Mouse (Mus musculus) layer of hippocampus, postnatal 10 days (tissue): ENCODE measurements at regions not wholly inside any gene's neighbourhood (a gene's known extent, or its start where the extent isn't known, plus 50 kb on each side); places are given as distances from the start of the nearest gene placed in this dataset.

Experiments used
- DNase-seq, 2 experiments: peaks; one replicate each; pipeline ENCODE4 v3.0.0; 2021; ENCODE audit warnings: low spot score in 2 of 2

DNA sequence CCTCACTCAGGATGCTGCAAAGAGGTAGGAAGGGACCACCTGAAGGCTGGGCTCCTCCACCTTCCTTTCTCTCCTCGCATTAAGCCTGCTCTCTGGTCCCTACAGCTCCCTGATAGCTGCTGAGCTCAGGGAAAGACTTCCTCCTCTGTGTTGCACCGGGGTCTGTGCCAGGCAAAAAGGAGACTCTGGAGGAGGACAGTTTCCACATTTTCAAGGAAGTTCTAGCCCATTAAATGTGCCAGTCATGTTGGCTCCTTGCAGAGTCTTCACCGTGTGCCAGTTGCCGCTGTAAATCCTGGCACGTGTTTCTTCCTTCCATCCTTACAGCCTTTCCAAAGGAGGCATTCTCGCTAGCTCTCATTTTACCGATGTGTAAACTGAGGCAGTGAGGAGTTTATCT lies 160.6 kb upstream of the Vstm2b start:
- no peak for DNase-seq

DNA sequence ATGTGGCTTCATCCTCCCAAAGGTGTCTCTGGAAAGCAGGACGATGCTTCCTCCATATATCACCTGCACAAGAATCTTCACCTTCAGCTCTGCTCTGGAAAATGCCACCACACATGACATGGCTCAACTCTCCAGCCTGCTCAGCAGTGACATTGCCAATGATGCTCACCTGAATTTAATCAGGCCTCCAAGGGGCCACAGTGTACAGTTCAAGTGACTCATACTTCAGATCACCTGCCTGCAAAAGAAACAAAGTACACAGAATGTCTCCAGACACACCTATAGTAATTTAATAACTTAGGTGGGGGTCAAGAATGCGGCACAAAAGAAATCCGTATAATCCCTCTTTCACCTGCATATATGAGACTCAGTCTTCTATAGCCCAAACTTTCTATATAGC lies 160.0 kb upstream of the Vstm2b start:
- no peak for DNase-seq

DNA sequence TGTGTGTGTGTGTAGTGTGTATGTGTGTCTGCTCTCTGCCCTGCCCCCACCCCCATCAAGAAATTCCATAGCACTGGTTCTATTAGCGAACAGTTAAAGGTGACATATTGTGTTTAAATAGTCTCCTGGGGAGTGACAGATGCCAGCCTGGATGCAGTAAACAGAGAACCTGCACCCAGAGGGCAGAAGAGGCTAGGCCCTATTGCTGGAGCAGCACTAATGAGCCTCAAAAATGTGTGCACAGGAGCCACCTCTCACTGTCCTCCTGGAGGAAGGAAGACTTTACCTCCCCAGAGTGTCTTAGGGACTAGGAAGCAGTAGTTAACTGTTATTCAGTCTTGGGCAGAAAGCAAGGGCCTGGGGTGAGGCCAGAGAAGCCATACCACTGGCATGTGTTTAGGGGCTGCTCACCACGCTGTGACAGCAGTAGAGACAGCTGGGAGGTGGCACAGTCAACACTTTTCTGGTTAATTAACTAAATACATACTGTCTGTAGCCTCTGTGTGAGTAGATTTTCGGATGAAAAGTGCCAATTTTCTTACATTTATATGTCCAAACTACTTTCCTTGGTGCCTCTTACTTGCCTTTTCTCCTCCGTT lies 155.5 kb upstream of the Vstm2b start:
- peak; percentile 33 to 34 for DNase-seq

DNA sequence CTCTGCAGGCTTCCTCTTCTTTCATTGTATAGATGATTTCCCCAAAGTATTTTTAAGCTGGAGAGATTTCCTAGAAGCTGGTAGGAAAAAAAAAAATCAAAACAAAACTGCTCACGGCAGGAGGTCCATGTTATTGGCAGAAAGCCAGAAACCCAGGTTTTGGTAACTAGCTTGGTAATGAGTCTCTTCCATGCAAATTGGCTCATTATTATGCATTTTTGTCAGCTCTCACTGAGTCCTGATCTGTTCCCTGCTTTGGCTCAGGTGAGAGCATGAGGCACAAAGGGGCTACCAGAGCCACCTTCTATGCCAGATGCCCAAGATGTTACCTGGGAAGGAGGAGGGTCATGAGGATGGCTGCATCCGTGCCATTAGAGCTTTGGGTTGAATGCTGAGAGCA lies 146.3 kb upstream of the Vstm2b start:
- peak; percentile 25 to 36 for DNase-seq

DNA sequence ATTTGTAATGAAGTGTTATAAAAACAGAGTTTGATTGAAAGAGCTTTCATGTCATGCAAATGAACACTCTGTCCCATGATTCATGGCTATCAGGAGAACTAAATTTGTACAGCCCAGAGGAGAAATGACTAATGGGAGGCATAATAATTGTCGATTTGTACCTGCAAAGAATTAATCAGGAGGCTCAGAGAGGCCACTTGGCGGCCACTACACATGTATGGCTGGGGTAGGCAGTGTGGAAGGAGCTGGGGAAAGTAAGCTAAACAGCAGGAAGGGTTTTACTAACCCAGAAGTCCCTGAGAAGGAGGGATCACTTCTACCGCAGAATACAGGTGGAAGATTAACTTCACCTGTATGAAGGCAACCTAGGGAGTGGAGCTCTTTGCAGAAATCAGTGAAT lies 145.9 kb upstream of the Vstm2b start:
- DNase-seq: no peak

DNA sequence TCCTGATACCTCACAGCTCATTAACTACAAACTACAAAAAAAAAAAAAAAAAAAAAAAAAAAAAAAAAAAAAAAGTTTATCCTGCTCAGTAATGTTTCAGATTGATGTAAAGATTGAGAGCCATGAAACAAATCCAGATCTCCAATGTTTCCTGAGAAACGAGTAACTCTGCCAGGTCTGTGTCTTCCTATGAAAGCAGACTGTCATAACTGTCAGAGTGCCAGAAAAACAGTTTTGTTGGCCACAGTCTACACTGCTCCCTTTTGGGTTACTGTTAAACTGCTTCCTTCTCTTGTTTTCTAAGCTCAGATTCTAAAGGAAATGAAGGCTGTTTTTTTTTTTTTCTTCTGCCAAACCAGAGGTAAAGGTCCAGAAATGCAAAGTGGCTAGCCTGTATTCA lies 144.6 kb upstream of the Vstm2b start:
- no peak for DNase-seq

DNA sequence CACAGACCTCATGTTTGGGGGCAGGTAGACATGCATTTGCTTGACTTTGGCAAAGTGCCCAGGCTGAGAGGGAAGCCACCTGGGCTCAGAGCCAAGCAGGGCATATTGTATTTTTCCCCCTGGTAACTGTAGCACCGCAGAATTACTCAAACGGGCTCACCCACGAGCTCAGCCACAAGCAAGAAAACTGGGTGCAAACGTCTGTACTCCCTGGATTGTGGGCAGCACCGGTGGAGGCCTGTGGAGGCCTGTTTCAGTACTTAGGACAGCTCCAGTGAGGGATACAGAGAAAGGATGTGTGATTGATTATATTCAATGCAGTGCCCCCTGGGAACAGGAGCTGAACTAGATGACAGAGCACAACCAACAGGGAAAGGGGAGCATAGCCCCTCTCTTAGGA lies 135.6 kb upstream of the Vstm2b start:
- DNase-seq: peak; percentile 27 to 47

DNA sequence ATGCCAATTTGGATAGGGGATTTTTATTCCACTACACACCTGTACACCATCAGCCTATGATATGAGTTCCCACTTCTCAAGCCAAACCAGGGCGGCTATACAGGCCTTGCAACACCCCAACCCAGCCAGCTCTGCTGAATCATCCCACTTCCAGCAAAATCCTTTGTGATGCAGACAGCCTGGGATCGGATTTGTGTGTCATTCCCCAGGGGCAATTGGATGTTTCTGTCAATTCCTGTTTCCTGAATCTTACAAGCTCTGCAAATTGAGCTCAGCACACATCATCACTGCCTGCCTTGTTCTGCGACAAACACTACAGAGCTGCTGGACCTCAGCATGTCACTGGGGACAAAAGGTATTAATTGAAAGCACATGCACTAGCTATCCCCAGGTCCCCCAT lies 132.0 kb upstream of the Vstm2b start:
- DNase-seq: no peak

DNA sequence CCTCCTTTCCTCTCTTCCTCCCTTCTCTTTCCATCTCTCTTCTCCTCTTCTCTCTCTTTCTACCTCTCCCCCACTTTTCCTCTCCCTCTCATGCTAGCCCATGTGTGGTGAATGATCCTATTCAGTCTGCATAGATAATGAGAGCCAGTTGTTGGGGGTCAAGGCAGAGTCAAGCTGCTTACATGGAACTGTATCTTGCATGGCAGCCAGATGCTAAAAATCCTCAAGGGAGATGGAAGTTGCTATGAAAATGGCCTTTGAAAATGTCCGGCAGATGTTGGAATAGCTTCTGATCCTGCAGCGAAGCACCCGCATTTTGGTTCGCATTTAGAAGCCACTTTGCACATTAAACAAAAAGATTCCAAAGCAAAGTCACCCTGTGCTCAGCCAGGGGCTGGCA lies 121.9 kb upstream of the Vstm2b start:
- no peak for DNase-seq

DNA sequence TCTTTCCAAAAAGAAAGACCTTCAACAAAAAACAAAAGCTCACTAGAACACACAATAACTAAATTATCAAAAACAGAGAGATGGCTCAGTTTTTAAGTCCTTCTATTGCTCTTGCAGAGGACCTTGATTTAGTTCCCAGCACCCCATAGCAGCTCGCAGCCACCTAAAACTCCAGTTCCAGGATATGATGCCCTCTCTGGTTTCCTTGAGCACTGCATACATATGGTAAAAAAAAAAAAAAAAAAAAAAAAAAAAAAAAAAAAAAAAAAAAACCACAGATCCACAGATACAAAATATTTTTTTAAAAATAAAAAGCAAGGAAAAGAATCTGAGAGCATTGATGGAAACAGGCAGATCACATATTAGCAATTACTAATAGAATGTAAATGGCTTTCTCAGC lies 113.2 kb upstream of the Vstm2b start:
- DNase-seq: no peak

DNA sequence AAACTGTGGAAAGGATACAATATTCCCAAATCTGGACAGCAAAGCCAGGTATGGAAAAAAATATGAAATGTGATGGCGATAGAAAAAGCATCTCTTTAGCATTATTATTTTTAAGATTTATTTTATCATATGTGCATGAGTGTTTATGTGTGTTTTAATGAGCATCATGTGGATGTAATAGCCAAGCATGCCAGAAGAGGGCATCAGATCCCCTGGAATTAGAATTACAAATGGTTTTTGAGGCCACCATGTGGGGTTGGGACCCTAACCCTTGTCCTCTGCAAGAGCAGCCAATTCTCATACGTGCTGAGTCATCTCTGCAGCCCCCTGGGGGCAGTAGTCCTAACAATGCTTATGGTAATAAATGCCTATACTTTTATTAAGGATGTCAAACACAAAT lies 111.4 kb upstream of the Vstm2b start:
- DNase-seq: no peak

DNA sequence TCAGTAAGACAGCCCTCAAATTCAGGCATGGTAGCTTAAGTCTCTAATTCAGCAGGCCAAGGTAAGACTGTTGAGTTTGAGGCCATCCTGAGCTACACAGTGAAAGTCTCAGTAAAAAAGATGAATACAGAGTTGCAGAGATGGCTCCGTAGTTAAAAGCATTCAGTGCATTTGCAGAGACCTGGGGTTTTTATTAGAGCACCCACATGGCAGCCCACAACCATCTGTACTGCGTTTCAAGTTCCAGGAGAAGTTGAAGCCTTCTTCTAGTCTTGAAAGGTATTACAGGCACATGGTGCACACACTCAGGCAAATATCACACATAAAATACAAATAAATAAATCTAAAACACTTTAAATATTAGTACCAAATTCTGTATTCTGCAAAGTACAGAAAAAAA lies 109.6 kb upstream of the Vstm2b start:
- DNase-seq: no peak

DNA sequence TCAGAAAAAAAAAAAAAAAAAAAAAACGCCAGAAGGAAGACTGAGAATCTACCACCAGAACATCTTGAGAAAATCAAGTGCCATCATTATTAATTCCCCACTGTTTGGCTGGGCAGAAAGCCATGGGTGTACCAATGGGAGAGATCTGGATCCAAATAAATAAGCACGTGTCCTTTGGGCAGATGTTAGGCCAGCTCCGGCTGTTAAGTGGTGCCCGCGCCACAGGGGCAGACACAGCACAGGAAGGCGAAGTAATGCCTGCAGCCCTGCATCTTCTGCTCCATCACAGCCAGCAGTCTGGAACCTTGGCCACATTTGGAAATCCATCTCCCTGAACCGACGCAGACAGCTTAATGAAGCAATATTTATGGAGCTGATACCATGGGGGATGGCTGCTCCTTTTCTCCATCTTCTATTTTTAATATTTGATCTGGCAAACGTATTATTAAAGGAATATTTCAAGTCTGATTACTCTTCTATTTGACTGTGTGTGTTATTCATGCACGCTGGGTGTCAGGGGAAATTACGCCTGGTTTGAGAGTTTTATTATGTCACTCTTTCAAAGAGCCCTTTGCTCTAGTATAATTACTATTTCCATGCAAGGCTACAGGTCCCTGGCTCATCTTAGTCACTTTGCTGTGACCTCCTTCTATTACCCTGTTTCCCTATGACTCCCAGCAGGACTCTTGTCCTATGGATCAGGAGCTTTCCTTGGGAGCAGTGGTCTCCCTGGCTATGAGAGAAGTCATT lies 103.5 kb upstream of the Vstm2b start:
- DNase-seq: peak; percentile 22 to 32

DNA sequence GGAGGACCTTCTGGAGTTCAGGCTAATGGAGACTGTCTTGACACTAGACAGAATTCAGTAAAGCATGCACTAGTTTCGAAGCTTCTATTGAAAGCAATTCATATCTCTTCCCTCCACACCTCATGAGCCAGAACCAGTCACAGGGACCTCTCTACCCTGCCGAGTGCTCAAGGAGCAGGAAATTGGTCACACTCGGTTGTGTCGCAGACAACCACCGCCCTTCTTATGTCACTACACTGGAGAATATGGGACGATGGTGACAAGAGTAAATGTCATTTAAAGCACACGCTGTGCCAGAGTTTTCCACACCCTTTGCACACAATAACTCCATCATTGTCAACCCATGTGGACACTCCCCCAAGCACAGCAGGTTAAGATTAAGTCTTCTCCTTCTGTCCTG lies 98.3 kb upstream of the Vstm2b start:
- DNase-seq: no peak

DNA sequence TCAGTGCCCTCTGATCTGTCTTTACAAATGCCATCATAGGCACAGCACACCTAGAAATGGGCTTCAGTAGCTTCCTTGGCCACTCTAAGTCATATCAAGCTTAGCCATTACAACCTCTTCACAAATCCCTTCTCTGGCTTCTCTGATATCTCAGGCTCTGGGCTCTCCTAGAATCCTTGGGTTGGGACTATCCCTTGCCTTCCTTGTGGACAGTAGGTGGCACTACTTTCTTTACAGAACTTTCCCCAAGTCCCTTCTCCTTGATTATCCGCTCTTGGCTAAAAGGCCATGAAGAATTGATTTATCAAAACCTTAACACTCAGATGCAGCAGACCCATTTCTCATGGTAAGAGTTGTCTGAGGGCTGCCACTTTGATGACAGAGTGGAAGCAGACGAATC lies 96.8 kb upstream of the Vstm2b start:
- no peak for DNase-seq

DNA sequence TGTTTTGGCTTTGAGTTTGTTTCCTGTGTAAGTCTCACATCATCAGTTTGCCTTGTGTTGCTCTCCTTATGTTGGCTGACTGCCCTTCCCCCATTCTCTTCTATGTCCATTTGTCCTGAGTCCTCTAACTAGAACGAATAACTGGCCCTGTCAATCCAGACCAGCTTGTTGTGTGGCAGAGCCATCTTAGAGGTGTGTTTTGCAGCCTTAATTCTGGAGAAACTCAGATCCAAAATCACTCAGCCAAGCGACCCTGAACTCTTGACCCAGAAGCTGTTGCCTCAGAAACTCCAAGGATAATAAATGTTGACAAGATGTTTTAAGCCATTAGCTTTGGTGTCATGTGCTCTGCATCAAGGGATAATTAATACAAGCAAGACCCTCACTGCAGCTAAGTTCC lies 92.9 kb upstream of the Vstm2b start:
- no peak for DNase-seq

DNA sequence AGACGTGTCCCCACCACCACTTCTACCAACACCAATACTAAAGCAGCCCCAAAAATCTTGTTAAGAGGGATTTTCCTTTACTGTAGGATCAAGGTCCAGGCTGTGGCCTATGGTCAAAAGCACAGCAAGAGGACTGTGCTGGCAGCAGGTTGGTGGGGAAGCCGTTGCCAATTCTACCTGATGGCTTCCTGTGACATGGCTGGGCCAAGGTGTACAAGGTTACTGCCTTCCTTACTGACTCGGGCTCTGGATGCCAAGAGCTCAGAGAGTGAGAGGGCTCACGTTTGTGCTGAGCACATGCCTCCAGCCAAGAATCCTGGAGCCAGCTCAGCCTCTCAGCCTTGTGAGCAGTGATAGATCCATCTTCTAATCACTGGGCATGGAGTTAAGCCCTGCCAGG lies 92.3 kb upstream of the Vstm2b start:
- DNase-seq: no peak

DNA sequence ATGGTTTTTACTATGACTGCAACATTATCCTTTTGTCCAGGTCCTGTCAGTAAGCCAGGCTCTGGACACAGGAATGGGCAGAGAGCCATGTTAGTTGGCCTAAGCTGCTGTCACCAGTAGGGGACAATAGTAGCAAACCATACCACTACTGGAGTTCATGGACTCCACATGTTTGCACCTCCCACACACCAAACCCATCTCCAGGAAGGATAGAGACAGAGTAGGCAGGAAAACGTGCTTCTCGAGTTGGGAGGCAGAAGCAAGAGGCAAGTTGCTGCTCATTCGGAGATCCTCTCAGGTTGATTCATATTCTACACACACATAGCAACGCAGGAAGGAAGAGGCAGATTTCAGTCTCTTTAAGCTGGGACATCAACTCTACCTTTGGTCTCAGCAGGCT lies 85.2 kb upstream of the Vstm2b start:
- no peak for DNase-seq

DNA sequence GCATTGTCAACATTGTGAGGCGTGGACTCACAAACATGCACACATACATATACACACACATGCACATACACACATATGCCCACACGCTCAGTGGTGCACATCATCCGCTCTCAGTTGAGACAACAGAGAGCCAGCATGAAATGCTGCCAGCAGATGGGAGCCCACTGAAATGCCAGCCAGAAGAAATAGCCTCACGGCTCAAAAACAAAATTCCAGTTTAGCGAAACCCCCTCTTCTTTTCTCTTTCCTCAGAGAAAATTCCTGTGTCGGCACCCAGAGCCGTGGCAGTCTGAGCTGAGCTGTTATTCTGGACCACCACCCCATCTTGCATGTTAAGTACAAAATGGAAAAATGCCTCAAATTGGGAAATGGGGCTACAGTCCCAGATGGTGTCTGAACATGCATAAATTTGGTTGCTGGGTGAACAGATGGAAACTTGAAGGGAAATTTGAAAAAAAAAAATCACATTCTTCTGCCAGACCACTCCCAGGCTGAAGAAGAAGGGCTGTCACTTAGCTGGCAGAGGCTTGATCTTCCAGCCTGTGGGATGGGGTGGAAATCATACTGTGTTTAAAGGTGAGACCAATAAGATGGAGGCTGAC lies 72.9 kb upstream of the Vstm2b start:
- peak; percentile 38 to 47 for DNase-seq

DNA sequence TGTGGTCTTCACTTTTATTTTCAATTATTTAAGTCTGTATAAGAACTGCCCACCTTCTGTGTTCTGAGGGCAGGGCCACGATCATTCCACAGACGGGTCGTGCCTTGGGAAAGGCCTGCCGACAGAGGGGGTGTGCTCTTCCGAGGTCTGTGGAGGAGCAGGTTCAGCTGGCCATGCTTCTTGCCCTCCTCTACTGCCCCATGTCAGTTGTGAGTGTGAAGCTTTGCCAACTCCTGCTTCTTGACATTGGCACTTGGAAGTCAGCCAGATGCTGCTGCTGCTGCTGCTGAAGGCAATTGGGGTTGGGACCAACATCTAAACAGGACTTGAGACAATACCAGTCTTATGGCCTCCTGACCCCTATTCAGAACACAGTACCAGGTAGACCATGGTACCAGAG lies 68.6 kb upstream of the Vstm2b start:
- DNase-seq: no peak

DNA sequence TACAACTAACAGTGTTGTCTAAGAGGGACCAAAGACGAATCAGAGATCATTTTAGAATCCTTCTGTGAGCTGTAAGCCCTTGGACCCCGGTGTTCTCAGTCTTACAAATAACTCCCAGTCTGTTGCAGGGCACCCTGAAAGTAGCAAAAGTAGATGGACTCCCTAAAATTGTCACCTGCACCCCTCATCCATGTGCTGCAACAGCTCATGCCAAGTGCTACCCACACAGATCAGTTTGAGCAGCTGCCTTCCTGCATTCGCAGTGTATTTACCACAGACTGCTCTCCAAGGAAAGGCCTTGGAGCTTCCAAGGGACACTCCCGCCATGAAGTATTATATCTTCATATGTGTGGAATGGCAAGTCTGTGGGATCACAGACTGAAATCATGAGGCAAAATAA lies 66.5 kb upstream of the Vstm2b start:
- no peak for DNase-seq

DNA sequence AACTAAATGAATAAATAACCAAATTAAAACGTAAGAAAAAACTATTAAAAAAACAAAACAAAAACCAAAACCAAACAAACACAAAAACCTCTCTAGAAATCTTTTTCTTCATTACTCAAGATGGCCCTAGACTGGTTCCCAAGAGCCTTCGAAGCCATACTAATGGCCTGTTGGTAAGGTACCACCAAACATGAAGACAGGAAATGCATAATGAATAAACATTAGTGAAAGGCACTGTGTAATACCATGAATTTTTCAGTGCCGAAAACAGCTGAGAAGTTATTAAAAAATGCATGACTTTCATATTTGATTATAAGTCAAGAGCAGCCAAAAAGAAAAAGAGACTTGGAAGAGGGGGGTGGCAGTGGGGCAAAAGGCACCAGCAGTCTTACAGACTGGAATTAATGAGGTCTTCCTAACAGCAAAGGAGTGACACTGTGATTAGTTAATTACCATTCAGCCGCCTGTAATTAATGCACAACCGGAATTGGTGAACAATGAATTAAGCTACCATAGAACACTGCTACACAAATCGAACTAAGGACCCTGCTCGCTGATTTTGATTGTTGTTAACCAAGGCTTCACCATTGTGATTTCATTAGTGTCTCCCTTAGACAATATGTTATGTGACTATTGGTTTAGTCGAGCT lies 55.7 kb upstream of the Vstm2b start:
- DNase-seq: no peak

DNA sequence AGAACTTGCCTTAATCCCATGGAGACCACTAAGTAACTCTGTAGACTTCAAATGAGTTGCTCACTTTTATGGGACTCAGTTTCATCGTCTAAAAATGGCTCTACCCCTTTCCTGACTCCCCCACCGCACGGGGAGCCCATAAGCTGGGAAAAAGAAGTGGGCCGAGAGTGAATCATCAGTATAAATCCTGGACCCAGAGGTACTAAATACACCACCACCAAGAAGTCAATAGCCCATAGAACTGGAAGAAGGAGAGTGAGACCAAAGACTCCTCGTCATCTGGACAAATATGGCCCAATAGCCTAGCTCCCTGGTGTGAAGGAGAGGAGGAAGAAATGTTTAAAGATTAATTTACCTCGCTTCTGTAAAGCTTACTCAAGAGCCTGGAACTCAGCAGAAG lies 51.6 kb upstream of the Vstm2b start:
- DNase-seq: no peak
